Mouse (Mus musculus) CH12F3 (cell line): ENCODE results near the gene Tmem44.

Experiments used
- in situ Hi-C: fragments of 300-500 bp; cut with MboI; formaldehyde crosslinking; loops from 2 replicates; pipeline ENCODE4 v1.14.3; 2020; ENCODE audit warnings: low sequenced_read_pairs

The Tmem44 gene

DNA sequence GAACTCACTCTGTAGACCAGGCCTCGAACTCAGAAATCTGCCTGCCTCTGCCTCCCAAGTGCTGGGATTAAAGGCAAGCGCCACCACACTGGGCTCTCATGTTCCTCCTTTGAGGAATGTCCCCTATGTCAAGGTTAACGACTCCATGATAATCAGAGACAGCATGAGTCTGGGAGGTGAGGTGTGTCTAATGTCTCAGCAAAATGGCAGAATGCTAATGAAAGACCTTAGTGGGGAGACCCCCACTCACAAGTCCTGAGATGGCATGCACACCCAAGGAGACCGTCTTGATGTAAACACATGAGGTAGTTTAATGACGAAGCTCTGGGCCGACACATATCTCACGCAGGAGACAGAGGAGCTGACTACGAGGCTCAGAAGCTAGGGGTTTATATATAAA, 3.5 kb upstream of the Tmem44 start:
- in situ Hi-C loops = no loop called here

DNA sequence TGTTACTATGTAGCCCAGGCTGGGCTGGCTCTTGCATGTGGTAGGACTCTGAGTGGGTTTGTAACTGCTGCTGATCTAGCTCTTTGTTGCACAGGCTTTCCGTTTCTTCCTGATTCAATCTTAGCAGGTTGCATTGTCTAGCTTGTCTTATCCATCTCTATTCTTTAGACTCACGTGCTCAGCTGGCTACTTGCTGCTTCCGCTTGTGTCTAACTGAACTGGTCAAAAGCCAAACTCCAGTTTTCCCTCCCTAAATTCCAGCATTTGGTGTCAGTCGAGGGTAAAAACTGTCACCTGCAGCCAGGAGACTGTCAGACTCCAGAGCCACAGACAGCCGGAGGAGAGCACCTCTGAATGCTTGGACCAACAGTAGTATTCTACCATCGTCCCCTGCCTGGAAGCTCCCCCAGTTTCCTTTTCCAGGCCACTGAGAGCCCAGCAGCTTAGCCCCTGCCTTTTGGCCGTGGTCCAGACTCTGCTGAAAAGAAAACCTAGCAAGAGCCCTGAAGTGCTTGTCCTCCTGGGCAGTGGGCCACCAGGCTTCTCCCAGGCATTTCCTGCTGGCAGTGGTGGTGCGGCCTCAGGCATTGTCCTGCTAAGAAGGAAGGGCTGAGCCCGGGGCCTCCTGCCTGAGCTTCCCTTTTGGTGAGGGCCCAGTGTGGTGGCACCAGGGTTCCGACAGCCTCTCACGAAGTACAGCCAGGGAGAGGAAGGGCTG, 2.1 kb upstream of the Tmem44 start:
- in situ Hi-C loops = no loop called here

DNA sequence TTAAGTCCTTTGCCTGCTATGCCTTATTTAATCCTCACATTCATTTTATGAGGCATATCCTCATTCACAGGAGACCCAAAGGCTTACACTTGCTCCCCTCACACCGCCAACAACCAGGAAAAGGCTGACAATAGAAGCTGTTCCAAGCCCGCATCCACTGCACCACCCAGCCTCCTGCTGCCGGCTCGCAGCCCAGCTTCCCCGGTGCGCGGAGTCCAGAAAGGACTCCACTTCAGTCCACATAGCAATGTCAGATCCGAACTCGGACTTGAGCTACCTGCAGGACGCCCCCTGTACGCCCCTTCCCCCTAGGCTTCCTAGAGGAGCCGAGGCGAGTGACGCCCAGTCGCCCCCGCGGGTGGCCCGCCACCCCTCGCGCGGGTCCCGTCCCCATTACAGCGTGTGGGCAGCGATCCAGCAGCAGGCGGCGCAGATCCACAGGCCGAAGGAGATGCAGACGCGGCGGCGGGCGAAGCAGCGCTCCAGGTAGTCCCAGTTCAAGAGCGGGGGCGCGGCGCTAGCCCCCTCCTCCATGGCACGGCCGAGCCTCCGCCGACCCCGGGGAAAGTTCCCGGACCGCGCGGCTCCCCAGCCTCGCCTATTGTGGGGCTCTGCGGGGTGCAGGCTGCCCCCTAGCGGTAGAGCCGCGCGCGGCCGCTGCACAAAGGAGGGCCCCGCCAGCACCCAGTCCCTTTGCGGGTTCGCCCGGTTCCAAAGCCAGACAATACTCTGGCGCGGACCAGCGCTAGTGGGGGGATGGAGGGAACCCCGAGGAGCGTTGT, 485 bp downstream of the Tmem44 start:
- in situ Hi-C loops = no loop called here

DNA sequence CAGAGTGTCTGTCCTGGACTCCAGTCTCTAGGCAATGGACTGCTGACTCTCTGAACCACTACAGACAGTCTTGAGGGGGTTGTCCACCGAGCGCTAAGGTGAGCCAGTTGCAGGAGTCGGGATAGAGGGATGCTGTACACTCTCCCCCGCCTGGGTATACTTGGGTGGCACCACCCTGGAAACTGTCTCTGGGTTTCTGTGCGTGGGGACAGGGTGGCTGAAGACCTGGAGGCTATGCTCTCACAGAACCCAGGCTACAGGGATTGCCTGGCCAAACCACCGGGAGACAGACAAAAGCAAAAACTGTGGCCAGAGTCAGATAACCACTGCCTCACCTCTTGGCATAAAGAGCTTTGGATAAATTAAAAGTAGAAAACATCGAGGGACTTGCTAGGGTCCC, 1.1 kb downstream of the Tmem44 start:
- in situ Hi-C loops = no loop called here

DNA sequence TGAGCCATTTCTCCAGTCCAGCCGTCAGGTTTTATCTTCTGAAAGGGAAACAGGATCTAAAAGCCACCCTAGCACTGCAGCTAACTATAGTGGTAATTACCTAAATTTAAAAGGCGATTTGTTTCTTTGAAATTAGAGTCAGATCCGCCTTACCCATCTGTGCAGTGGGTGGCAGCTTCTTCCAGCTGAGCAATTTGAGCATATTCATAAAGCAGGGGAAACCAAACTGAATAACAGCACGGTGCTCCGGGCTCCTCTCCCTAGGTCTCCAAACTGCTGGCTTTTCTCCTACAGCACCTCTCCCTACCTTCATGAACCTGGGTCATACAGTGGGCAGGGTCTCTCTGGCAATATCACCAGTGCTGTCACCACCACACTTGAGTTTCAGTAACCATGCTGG, 2.4 kb downstream of the Tmem44 start:
- in situ Hi-C loops = no loop called here

DNA sequence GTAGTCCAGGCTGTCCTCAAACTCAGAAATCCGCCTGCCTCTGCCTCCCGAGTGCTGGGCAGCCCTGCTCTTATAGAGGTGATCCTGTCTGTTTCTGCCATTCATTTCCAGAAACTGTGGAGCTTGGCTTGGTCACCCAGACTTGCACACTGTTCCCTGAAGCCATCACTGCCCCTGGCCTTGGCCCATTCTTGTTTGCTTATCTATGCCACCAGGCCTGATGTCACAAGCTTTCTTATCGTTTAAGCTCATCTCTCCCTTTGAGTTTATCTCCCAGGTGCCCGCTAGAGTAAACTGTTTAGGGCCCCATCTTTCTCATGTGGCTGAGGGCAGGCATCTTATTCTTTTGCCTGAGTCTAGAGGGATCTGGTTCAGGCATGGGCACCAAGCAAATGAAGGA, 5.9 kb downstream of the Tmem44 start:
- in situ Hi-C loops = no loop called here

DNA sequence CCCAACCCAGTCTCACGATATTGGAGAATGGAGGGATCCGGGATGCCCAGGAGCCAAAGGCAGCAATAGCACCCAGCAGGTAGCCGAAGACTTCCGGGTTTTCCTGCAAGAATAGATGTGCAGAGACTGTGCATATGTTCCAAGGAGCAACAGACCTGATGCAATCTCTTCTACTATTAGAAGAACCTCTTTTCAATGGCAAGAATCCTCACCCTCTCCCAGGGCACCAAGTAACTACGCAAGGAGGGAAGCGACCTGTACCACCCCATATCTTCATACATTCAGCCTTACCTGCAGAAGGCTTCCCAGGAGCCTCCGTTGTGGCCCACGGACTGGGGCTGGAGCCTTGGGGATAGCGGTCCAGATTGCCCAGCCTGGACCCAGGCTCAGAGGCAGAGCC, 7.3 kb downstream of the Tmem44 start:
- in situ Hi-C loops = no loop called here

DNA sequence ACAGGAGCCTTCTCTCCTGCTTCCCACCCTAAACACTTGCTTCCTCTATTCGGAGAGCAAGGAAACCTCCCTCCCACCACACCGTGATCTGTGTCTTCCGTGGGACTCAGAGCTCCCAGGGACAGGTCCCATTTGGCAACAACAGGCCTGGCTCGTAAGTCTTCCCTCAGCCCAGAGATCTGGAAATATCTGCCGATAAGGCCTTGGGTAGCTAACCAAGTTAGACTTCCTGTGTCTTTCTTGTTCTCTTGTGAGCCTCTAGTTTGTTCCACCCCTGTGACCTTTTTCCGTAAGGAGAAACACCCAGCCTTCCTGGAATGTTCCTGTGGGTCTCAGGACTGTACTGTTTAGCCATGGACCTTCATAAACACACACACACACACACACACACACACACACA, 7.8 kb downstream of the Tmem44 start:
- in situ Hi-C loops = no loop called here

DNA sequence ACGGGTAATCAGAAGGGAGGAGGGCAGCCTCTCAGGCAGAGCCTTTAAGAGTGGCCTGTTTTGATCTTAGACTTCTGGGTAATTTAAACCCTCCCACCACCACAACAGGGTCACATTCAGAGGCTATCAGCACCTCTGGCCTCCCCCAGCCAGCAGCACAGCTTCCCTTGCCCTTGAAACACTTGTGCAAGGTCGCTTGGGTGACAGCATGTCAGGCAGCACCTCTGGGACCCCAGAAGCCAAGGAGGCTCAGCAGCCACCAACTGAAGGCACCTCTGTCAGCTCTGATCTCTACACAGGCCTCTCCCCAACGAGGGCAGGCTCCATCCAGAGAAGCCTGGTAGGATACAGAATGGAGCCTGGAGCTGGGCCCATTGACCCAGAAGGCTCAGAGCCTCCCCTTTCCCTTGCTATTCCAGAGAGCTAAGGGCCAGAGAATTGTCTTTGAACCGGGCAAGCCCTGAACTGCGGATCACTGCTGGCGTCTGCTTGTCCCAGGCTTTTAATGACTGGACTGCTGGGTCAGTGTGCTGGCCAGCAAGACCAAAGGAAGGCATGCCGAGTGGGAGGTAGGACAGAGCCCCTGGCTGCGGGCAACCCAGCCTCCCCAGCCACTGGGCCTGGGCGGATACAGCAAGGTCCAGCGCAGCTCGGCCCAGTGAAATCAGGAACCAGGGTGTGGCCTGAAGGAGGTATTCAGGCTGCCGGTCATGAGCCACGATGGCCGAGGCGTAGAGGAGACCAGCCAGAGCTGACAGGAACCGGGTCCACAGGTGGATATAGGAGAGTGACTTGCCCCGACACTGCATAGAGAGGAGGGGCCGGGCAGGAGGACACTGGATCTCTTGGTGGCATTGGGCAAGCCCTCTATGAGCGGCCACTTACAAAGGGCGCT, 10.3 kb downstream of the Tmem44 start:
- in situ Hi-C loops = no loop called here

DNA sequence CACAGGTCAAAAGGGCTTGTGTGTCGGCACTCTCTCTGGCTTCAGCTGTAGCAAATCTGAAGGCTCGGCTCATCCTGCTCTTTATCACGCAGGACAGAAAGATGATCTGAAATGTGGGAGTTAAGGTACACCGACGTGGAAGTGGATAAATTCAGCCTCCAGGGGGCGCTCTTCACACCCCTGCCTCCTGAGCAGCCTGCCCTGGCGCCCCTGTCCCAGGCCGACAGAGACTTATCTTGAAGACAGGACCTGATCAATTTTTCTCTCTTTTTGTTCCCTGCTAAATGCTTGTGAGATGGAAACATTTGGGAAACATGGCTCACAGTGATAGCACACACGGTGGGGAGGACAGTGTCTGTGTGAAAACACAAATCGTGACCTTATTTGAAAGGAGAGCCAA, 11.2 kb downstream of the Tmem44 start:
- in situ Hi-C loops = no loop called here

DNA sequence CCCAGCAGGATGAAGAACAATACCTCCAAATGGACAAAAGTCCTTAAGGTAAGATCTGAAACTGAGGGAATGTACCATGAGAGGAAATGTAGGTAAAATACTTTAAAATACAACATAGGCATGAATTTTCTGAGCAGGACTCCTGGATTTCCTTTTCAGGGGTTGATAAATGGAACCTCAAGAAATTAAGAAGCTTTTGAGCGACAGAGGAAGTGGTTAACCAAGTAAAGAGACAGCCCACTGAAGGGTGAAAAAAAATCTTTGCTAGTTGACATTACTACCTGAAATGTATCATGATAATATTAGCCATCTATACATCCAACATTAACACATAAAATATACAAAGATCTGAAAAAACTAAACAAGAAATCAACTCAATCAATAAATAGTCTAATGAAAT, 15.6 kb downstream of the Tmem44 start:
- in situ Hi-C loops = no loop called here

DNA sequence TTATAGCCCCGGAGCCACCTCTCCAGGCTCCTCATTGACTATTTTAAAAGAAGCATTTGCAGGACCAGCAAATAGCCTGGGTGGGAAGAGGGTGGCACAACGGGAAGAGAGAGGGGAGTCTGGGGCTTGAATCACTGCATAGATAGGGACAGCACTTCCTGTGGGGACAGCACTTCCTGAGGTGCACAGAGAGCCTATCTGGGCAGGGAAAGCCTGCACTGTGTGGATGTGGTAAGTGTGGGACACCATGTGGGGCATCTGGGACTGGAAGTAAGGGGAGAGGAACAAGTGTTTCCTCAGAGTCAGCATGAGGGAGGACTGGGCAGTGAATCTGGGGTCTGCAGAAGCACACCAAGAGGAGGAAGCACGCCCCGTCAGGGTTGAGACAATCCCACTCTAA, 17.1 kb downstream of the Tmem44 start:
- in situ Hi-C loops = no loop called here

DNA sequence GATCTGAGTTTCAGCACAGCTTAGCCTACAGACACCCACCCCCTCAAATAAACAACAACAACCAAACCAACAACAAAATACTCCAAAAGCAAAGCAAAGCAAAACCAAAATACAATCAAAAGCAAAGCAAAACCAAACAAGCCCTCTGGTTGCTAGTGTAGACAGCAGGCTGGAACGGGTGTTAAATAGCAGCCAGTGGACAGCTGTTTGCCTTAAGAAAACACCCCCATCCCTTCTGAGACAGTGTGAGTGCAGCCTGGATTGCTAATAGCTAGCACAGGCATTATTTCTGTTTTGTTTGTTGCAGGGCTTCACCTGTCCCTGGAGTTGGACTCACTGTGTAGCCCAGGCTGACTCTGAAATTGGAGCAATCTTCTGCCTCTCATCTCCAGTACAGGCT, 17.7 kb downstream of the Tmem44 start:
- in situ Hi-C loops = no loop called here

DNA sequence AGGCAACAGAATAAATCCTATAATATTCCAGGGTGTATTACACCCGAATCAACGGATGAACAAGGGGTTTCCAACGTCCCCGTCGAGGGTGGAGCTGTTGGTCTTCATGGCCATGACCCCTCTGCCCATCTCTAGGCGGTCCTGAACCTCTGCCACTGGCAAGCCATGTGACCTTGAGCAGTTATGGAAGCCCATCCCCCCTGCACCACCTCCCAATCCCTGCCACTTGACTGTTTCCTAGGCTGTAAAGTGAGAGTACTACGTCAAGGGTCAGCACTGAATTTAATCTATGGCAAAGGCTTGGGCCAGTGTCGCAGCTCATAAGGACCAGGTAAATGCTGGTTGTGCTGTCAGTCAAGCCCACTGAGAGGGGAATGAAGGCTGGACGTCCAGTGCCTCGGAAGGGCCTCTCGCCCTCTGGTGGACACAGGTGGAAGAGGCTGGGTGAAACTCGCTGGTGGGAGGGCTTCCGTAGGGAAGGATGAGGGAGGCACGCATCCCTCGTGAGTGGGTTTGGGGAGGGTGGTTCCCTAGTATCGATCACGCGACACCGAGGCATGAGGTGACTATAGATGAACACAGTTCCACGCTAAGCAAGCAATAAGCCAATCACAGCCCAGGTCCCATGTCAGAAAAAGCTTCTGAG, 18.8 kb downstream of the Tmem44 start:
- in situ Hi-C loops = no loop called here

DNA sequence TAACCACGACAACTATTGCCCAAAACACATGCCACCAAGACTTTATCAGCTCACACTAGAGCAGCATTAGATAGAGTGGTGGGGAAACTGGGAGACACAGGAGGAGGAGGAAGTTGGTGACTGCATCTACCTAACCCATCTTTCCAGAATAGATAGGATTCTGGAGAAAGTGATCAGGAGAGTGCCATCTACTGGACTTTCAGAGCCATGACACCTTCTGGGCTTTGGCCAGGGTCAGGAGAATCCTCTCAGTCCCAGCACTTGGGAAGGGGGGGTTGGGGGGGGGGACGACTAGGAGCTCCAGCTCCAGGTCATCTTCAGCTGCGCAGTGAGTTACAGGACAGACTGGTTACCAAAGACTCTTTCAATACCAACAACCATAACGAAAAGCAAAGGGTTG, 19.8 kb downstream of the Tmem44 start:
- in situ Hi-C loops = no loop called here

DNA sequence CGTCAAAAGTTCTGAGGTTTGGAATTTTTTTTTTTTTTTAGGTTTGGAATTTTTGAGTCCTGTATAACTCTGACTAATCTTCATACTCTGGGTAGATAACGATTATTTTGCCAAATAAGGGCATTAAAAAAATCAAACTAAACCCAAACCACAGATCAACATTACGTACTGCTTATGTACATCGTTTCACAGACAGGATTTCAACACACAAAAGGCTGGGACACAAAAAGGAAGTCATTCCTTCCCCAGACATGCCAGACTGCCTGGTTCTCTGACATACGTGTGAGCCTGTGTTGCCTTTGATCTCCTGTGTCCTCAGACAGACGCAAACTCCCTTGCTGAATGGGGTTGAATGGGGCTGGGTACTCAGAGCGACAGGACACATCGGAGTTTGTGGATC, 22.3 kb downstream of the Tmem44 start:
- in situ Hi-C loops = no loop called here

DNA sequence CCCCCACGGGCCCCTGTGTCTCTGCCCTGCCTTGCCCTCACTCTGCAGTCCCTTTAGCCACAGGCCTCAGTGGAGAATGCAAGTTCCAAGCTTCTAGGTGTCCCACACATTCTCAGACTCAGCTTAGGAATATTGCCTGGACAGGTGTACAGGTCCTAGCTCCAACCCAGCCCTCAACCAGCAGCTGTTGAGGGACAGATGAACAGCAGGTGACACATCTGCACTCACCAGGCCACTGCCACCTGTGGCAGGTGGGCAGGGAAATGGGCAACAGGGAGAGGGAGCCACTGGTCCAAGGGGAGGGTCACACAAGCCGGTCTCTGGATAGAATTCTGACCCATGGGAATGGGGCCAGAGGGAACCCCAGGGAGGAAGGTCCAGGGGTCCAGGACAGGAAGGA, 22.8 kb downstream of the Tmem44 start:
- in situ Hi-C loops = no loop called here

DNA sequence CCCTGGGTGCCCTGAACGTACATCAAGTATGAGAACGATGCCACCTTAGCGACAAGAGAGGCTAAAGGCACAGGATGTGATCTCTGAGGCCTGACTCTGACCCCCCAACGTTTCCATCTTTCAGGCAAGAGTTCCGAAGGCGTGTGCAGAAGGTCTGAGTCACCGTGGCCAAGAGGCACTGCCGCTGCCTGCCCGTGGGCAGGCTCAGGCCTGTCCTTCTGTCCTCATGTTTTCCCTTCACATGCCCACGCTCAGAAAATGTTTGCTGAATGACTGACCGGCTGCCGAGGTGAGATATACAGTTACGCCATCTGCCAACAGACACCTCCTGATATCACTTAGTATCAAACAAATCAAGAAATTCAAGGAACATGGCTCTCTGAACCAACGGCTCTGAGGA, 24.9 kb downstream of the Tmem44 start:
- in situ Hi-C loops = no loop called here

DNA sequence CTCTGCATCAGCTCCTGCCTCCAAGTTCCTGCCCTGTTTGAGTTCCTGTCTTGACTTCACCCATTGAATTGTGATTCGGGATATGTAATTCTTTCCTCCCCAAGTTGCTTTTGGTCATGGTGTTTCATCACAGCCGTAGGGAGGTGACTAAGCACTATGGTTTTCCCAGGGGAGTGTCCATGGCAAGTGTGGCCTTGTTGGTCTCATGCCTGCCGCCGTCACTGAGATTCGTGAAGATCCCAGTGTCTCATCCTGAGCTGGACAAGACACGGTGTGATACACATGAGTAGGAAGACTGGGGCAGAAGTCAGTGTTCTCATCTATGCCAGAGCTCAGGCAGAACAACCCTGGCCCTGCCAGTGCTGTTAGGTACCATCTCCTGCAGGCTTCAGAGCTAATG, 26.2 kb downstream of the Tmem44 start:
- in situ Hi-C loops = no loop called here

DNA sequence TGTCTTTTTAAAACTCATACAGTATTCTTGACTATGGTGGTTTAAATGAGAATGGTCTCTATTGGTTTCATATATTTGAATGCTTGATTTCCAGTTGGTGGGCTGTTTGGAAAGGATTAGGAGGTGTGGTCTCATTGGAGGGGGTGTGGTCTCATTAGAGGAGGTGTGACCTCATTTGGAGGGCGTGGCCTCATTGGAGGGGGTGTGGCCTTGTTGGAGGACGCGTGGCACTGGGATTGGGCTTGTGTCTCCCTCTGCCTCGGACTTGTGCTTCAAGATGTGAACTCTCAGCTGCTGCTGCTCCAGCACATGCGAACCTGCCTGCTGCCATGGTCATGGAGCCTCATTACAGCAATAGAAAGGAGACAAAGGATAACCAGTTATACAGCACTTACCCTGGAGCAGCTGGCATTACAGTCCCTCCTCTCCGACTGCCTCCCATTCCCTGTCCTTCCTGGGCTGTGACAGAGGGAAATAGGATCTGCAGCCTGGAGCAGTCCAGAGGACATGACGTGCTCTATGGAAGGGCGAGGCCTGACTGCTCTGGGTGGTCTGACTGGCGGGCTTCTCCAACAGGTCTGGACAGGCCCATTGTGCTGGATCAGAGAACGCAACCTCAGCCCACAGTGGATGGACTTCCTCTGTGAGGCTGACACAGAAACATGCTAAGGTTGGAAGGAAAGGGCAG, 28.2 kb downstream of the Tmem44 start:
- in situ Hi-C loops = no loop called here

DNA sequence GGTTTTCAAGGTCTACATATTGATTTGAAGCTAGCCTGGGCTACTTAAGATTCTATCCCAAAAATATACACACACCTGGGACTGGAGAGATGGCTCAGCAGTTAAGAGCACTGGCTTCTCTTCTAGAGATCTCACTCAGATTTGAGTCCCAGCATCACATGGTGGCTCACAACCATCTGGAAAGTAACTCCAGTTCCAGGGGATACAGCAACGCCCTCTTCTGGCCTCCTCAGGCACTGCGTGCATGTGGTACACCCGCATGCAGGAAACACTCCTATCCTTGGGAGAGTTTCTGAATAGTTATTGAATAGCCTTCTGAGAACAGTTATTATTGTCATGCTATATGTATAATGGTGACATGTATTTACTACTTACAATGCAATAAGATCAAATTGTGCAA, 29.5 kb downstream of the Tmem44 start:
- in situ Hi-C loops = no loop called here
